Mouse (Mus musculus) spleen, postnatal 0 days (tissue): Measurements from ENCODE around the gene Rhbdf2. TPM values are rescaled to one million over a fixed set of nuclear protein-coding genes. Genes with fewer than 3 reads are reported as not detected.

ENCODE experiments used
- polyA plus RNA-seq: library from polyadenylated mRNA; unstranded; fragments of >200 nt; fragmentation: Nextera tagmentation; extraction: Ambion mirVana; gene quantifications from 2 replicates; pipeline ENCODE4 v1.2.1, GENCODE M21; 2015

Gene Rhbdf2
- 7.3 and 10.1 TPM in 2 replicates for polyA plus RNA-seq

GRCm38 (mm10) chr11:116626299-116627071 is at the start of gene Rhbdf2:
Gene Rhbdf2 (minus strand): TSS chr11:116627019.

GRCm38 (mm10) chr11:116654255-116654821 is 27.5 kb upstream of the Rhbdf2 start, which contains the start of gene Cygb:
Gene Cygb (minus strand): TSS chr11:116654313.

GRCm38 (mm10) chr11:116653234-116653633 is 26.4 kb upstream of the Rhbdf2 start, which contains the start of gene Prcd:
Gene Prcd (plus strand): TSS chr11:116653534.

GRCm38 (mm10) chr11:116586310-116586709 is 40.5 kb downstream of the Rhbdf2 start, which contains the start of gene Aanat:
Gene Aanat (plus strand): TSS chr11:116586432.

GRCm38 (mm10) chr11:116581376-116581814 is 45.4 kb downstream of the Rhbdf2 start, which contains the start of gene Ube2o:
Gene Ube2o (minus strand): TSS chr11:116581447.

Other genes with a start within 250 kb of the Rhbdf2 start
- 2.4 and 3.9 TPM in 2 replicates for gene Rnf157, start 214.0 kb downstream of the Rhbdf2 start, polyA plus RNA-seq
- 55.6 and 56.2 TPM in 2 replicates for gene Ubald2, start 192.9 kb downstream of the Rhbdf2 start, polyA plus RNA-seq
- gene Qrich2, start 160.8 kb downstream of the Rhbdf2 start, polyA plus RNA-seq = 0.05 TPM in 1 of 2 replicates, not detected in the other
- gene Prpsap1, start 132.8 kb downstream of the Rhbdf2 start, polyA plus RNA-seq = 58.5 and 67.8 TPM in 2 replicates
- 90.3 and 93.6 TPM in 2 replicates for gene Sphk1, start 96.1 kb downstream of the Rhbdf2 start, polyA plus RNA-seq
- gene Ube2o, start 45.6 kb downstream of the Rhbdf2 start, polyA plus RNA-seq = 26.9 and 34.7 TPM in 2 replicates
- 0.11 and 0.18 TPM in 2 replicates for gene Aanat, start 40.6 kb downstream of the Rhbdf2 start, polyA plus RNA-seq
- gene Prcd, start 26.5 kb upstream of the Rhbdf2 start, polyA plus RNA-seq = 0.56 and 0.72 TPM in 2 replicates
- 5.5 and 7.3 TPM in 2 replicates for gene Cygb, start 27.3 kb upstream of the Rhbdf2 start, polyA plus RNA-seq
- not detected in 2 replicates for gene St6galnac1, start 148.5 kb upstream of the Rhbdf2 start, polyA plus RNA-seq
- 8.9 and 12.7 TPM in 2 replicates for gene Mxra7, start 201.0 kb upstream of the Rhbdf2 start, polyA plus RNA-seq
- 45.9 and 46.3 TPM in 2 replicates for gene Mettl23, start 216.3 kb upstream of the Rhbdf2 start, polyA plus RNA-seq
- 28.6 and 29.2 TPM in 2 replicates for gene Jmjd6, start 216.4 kb upstream of the Rhbdf2 start, polyA plus RNA-seq
- 19.3 and 20.5 TPM in 2 replicates for gene Mfsd11, start 225.4 kb upstream of the Rhbdf2 start, polyA plus RNA-seq
- 583 and 603 TPM in 2 replicates for gene Srsf2, start 226.1 kb upstream of the Rhbdf2 start, polyA plus RNA-seq